Mouse (Mus musculus) ES-Bruce4 (cell line): Measurements from ENCODE around the gene Chchd10. TPM values are rescaled to one million over a fixed set of nuclear protein-coding genes. Genes with fewer than 3 reads are reported as not detected.

Experiments used
- H3K27ac ChIP-seq: 2 replicates; pipeline ENCODE4 v1.5.1; 2012; ENCODE audit warnings: low read length, inconsistent platforms; ENCODE audit not compliant: insufficient read depth
- H3K27me3 ChIP-seq: 2 replicates; pipeline ENCODE4 v1.6.1; 2012; ENCODE audit warnings: mild to moderate bottlenecking, low read length, inconsistent platforms; ENCODE audit not compliant: control insufficient read depth, poor library complexity, insufficient read depth, severe bottlenecking
- H3K36me3 ChIP-seq: 2 replicates; pipeline ENCODE4 v1.6.1; 2012; ENCODE audit warnings: inconsistent platforms, mild to moderate bottlenecking, low read length, moderate library complexity; ENCODE audit not compliant: control insufficient read depth, poor library complexity, insufficient read depth, severe bottlenecking
- H3K4me1 ChIP-seq: one replicate; pipeline ENCODE4 v1.8.1; 2011; ENCODE audit warnings: low read length; ENCODE audit not compliant: control insufficient read depth, insufficient read depth
- H3K4me3 ChIP-seq: 2 replicates; pipeline ENCODE4 v1.5.1; 2011; ENCODE audit warnings: low read depth, mild to moderate bottlenecking, low read length
- H3K9ac ChIP-seq: 2 replicates; pipeline ENCODE4 v1.6.1; 2012; ENCODE audit warnings: low read depth, mild to moderate bottlenecking, inconsistent platforms; ENCODE audit not compliant: poor library complexity, severe bottlenecking
- H3K9me3 ChIP-seq: replicated peaks from 2 replicates; pipeline ENCODE4 v1.6.1; 2012; ENCODE audit warnings: mild to moderate bottlenecking, low read length, inconsistent platforms; ENCODE audit not compliant: control insufficient read depth, poor library complexity, insufficient read depth, severe bottlenecking
- CTCF ChIP-seq: IDR thresholded peaks from one replicate; pipeline ENCODE4 v1.8.1; 2011; ENCODE audit warnings: low read depth, low read length
- EP300 ChIP-seq: IDR thresholded peaks from 2 replicates; pipeline ENCODE4 v1.6.1; 2011; ENCODE audit warnings: low read depth, low read length; ENCODE audit not compliant: insufficient read depth
- POLR2A ChIP-seq: IDR thresholded peaks from one replicate; pipeline ENCODE4 v1.8.1; 2011; ENCODE audit warnings: low read length; ENCODE audit not compliant: insufficient read depth
- polyA plus RNA-seq: library from polyadenylated mRNA; stranded (reverse); fragments of >200 nt; gene quantifications from 2 replicates; pipeline ENCODE4 v1.2.4, GENCODE M21; 2011; ENCODE audit warnings: low read depth; ENCODE audit not compliant: missing spikeins, insufficient read depth, insufficient read length

Chchd10 gene
- polyA plus RNA-seq, 1 experiment = 405 TPM

- H3K4me1 ChIP-seq = peaks cover 2% of the 10 kb centered on the region
- no peaks in the 10 kb centered on the region for H3K9me3 ChIP-seq
- peaks cover 16% of the 10 kb centered on the region for H3K36me3 ChIP-seq
- H3K4me3 ChIP-seq = no peak overlapping the region
- no peaks in the 10 kb centered on the region for H3K27me3 ChIP-seq
- H3K9ac ChIP-seq = no peak overlapping the region
- TF ChIP-seq EP300 = no peak
- TF ChIP-seq POLR2A = no peak
- H3K27ac ChIP-seq = no peak overlapping the region
These were observed 13.9 kb upstream of the Chchd10 start for GRCm38 (mm10) chr10:75919026-75919425.

GRCm38 (mm10) chr10:75921026-75921725 lies 11.8 kb upstream of the Chchd10 start, which contains the start of gene Smarcb1:
TSS of gene Smarcb1 (minus strand) at chr10:75921617.
- TF ChIP-seq CTCF (no peak), EP300 (no peak), POLR2A (no peak)
- Histone ChIP-seq H3K9me3 (no peaks in the 10 kb centered on the region), H3K36me3 (peaks cover 20% of the 10 kb centered on the region), H3K4me3 (peak within 1 kb of the TSS; percentile 88), H3K27me3 (no peaks in the 10 kb centered on the region), H3K9ac (peak within 1 kb of the TSS; percentile 83), H3K27ac (peak within 1 kb of the TSS; percentile 76), H3K4me1 (peaks cover 1% of the 10 kb centered on the region)

GRCm38 (mm10) chr10:75921726-75922560 lies 11.0 kb upstream of the Chchd10 start:
- Histone ChIP-seq H3K27ac (peak overlapping the region; percentile 8; the same call in 1 of the 2 replicates), H3K9me3 (no peaks in the 10 kb centered on the region), H3K9ac (peak overlapping the region; percentile 83), H3K27me3 (no peaks in the 10 kb centered on the region), H3K36me3 (peaks cover 18% of the 10 kb centered on the region), H3K4me1 (no peaks in the 10 kb centered on the region), H3K4me3 (peak overlapping the region; percentile 78)
- TF ChIP-seq CTCF (no peak), EP300 (no peak), POLR2A (no peak)

GRCm38 (mm10) chr10:75924324-75924723 lies 8.6 kb upstream of the Chchd10 start:
- Histone ChIP-seq H3K4me1 (no peaks in the 10 kb centered on the region), H3K9ac (no peak overlapping the region), H3K9me3 (no peaks in the 10 kb centered on the region), H3K27me3 (no peaks in the 10 kb centered on the region), H3K4me3 (no peak overlapping the region), H3K36me3 (peaks cover 26% of the 10 kb centered on the region), H3K27ac (no peak overlapping the region)
- TF ChIP-seq POLR2A (no peak), CTCF (no peak), EP300 (no peak)

- no peak for TF ChIP-seq POLR2A
- TF ChIP-seq EP300 = no peak
- no peak for TF ChIP-seq CTCF
- H3K4me3 ChIP-seq = no peak overlapping the region
- no peaks in the 10 kb centered on the region for H3K27me3 ChIP-seq
- H3K9me3 ChIP-seq = no peaks in the 10 kb centered on the region
- peaks cover 8% of the 10 kb centered on the region for H3K4me1 ChIP-seq
- peaks cover 26% of the 10 kb centered on the region for H3K36me3 ChIP-seq
- no peak overlapping the region for H3K27ac ChIP-seq
- H3K9ac ChIP-seq = no peak overlapping the region
These were observed 6.5 kb upstream of the Chchd10 start for GRCm38 (mm10) chr10:75926396-75926795.

GRCm38 (mm10) chr10:75930304-75930703 lies 2.6 kb upstream of the Chchd10 start:
- Histone ChIP-seq H3K9ac (peak overlapping the region; percentile 73; the same call in 1 of the 2 replicates), H3K36me3 (peaks cover 16% of the 10 kb centered on the region), H3K27ac (no peak overlapping the region), H3K4me1 (peaks cover 8% of the 10 kb centered on the region), H3K27me3 (no peaks in the 10 kb centered on the region), H3K4me3 (peak overlapping the region; percentile 55), H3K9me3 (no peaks in the 10 kb centered on the region)
- TF ChIP-seq EP300 (no peak), CTCF (no peak), POLR2A (no peak)
